Mouse (Mus musculus) olfactory bulb, adult 2 months (tissue): ENCODE data around the gene Zfp11.

Experiments used
- CTCF ChIP-seq: fragments of 200-500 bp; IDR thresholded peaks from 2 replicates; pipeline ENCODE4 v1.5.1; 2012; ENCODE audit warnings: low read depth, mild to moderate bottlenecking, low read length, moderate library complexity; ENCODE audit not compliant: insufficient read depth
- POLR2A ChIP-seq: fragments of 200-500 bp; IDR thresholded peaks from 2 replicates; pipeline ENCODE4 v1.6.1; 2012; ENCODE audit warnings: mild to moderate bottlenecking, low read depth, low read length, moderate library complexity; ENCODE audit not compliant: insufficient read depth

DNA sequence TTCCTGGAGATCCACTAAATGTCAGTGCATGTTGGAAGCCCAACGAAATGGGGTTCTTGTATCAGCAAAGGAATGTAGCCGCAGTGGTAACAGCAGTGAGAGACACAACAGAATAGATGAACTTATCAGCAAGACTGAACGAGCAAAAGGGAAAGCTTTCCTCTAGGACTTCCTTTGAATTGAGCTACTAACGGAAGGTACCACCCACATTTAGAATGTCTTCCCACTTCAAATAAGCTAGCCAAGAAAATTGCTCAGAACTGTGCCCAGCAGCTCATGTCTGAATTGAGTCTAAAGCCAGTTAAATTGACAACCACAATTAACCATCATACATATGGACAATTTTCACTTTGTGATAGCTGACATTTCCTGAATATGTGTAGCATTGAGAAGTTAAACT, 2.0 kb downstream of the Zfp11 start:
- no peak for TF ChIP-seq CTCF
- no peak for TF ChIP-seq POLR2A
